Mouse (Mus musculus) MEL (cell line): ENCODE measurements around the gene Ifngr2.

ENCODE experiments used
- CHD1 ChIP-seq: IDR thresholded peaks from 2 replicates; pipeline ENCODE4 v1.6.1; 2012; ENCODE audit warnings: low read depth, mild to moderate bottlenecking, inconsistent platforms, low read length, improper control_type of control experiment
- CTCF ChIP-seq, 3 experiments: IDR thresholded peaks in 2 of 3; conservative IDR thresholded peaks in 1 of 3; 2 replicates each; pipeline ENCODE4 v1.5.1; 2011 to 2012; ENCODE audit warnings: low read length in 3 of 3, low read depth in 2 of 3, mild to moderate bottlenecking in 2 of 3, improper control_type of control experiment in 1 of 3, inconsistent platforms in 1 of 3, mixed read lengths in 1 of 3, moderate library complexity in 1 of 3; ENCODE audit not compliant: control insufficient read depth in 1 of 3, insufficient read depth in 1 of 3, poor library complexity in 1 of 3, severe bottlenecking in 1 of 3
- E2F4 ChIP-seq: IDR thresholded peaks from 2 replicates; pipeline ENCODE4 v1.6.1; 2011; ENCODE audit warnings: low read depth, low read length, improper control_type of control experiment, borderline replicate concordance
- EP300 ChIP-seq, 2 experiments: IDR thresholded peaks; 2 replicates each; pipeline ENCODE4 v1.6.1; 2011; ENCODE audit warnings: improper control_type of control experiment in 2 of 2, low read length in 2 of 2, low read depth in 1 of 2, mild to moderate bottlenecking in 1 of 2
- GATA1 ChIP-seq: IDR thresholded peaks from 2 replicates; pipeline ENCODE4 v1.6.1; 2011; ENCODE audit warnings: low read depth, low read length, improper control_type of control experiment
- MAFK ChIP-seq: IDR thresholded peaks from 2 replicates; pipeline ENCODE4 v1.6.1; 2011; ENCODE audit warnings: low read depth, mild to moderate bottlenecking, low read length, improper control_type of control experiment, borderline replicate concordance
- USF2 ChIP-seq, 2 experiments: IDR thresholded peaks; 2 replicates each; pipeline ENCODE4 v1.6.1; 2011 to 2012; ENCODE audit warnings: improper control_type of control experiment in 2 of 2, low read length in 2 of 2, borderline replicate concordance in 1 of 2, inconsistent platforms in 1 of 2, low read depth in 1 of 2, mild to moderate bottlenecking in 1 of 2; ENCODE audit not compliant: insufficient read depth in 1 of 2

GRCm38 (mm10) chr16:91557214-91557613, 10.3 kb downstream of the Ifngr2 start:
- TF ChIP-seq GATA1 (no peak), CTCF (IDR thresholded peaks at IDR 0.05 in 2 of 3, conservative IDR thresholded peaks at IDR 0.05 in 1 of 3; ENCODE audit: control insufficient read depth in 1 of 3, insufficient read depth in 1 of 3, low read depth in 2 of 3, low read length in 3 of 3, poor library complexity in 1 of 3, severe bottlenecking in 1 of 3) (no peak), MAFK (no peak), CHD1 (no peak), E2F4 (no peak), USF2 (IDR thresholded peaks at IDR 0.05; ENCODE audit: borderline replicate concordance in 1 of 2, insufficient read depth in 1 of 2, low read depth in 1 of 2, low read length in 2 of 2) (no peak), EP300 (IDR thresholded peaks at IDR 0.05; ENCODE audit: low read depth in 1 of 2, low read length in 2 of 2) (no peak)
